8 mouse cellular contexts compared by ENCODE assay signal in the genomic region with DNA sequence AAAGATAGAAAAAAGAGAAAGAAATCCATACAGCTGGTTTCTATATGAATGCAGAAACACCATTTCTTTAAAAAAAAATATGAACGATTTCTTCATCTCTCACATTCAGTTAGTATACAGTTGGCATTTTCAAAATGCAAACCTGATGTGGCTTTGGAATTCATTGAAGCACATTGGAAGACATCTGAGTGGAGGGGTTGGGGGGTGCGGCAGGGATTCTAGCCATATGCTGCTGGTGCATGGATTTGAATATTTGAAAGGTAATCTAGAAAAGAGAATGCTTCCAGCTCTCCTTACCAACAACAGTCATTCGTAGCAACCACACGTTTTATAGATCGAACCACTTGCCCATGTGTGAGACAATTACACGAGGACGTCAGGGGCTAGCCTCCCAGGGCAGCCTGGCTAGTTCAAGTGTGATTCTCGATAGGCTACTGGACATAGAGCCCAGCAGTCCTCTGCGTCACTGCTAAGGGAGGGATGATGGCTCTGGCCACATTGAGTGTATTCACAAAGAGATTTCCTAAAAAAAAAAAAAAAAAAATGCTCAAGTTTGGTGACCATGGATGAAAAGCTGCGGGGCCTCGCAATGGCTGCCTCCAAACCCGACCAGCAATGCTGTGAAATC.
DNase-seq lines count a peak whose midpoint lies in the region; ATAC-seq and TF ChIP-seq lines count a peak whose summit lies in the region.
"Had no signal": no experiment of that assay in that cellular context is flagged by ENCODE, and none has a peak within 500 bp of the region (broad histone marks: within the 10 kb centered on the region; RNA-seq: fewer than 3 reads in every experiment).

No protein-coding gene starts in this region.

- no peak overlapping the region for H3K9ac ChIP-seq in embryonic facial prominence, embryonic 13.5 days
- peak overlapping the region; percentile 4 for H3K9ac ChIP-seq in hindbrain, embryonic 14.5 days

- H3K4me3 ChIP-seq in layer of hippocampus, adult 2 months, result peak overlapping the region; percentile 43
- 0 out of 2 replicates have a peak overlapping the region, but pooled peaks have one; percentile 3 for H3K4me3 ChIP-seq in embryonic facial prominence, embryonic 13.5 days
- H3K4me3 ChIP-seq in hindbrain, embryonic 14.5 days (replicated peaks; ENCODE audit: low read length), result no peak overlapping the region
- no peak overlapping the region for H3K4me3 ChIP-seq in myocyte

- no peaks in the 10 kb centered on the region for H3K9me3 ChIP-seq in embryonic facial prominence, embryonic 13.5 days
- H3K9me3 ChIP-seq in hindbrain, embryonic 14.5 days (ENCODE audit: control insufficient read depth, low read length), result no peaks in the 10 kb centered on the region

- H3ac ChIP-seq in myocyte (ENCODE audit: control insufficient read depth, insufficient read length), result no peak overlapping the region

- H3K4me2 ChIP-seq in embryonic facial prominence, embryonic 13.5 days, result peak overlapping the region; percentile 34
- H3K4me2 ChIP-seq in hindbrain, embryonic 14.5 days (replicated peaks), result no peak overlapping the region
- H3K4me2 ChIP-seq in myocyte (ENCODE audit: low read depth), result peak overlapping the region; percentile 50

- ATAC-seq in embryonic facial prominence, embryonic 13.5 days (ENCODE audit: insufficient number of reproducible peaks, insufficient read depth, low FRiP score, low TSS enrichment, low read depth), result no peak
- 0 out of 2 replicates have a peak, but pooled peaks have one; percentile 42 for ATAC-seq in hindbrain, embryonic 14.5 days (ENCODE audit: low FRiP score)
- ATAC-seq in monocyte, adult 5-6 weeks (replicated peaks; ENCODE audit: insufficient number of reproducible peaks, low FRiP score, low TSS enrichment, poor library complexity, severe bottlenecking), result no peak

- H3K4me1 ChIP-seq in embryonic facial prominence, embryonic 13.5 days, result peaks cover 31% of the 10 kb centered on the region
- H3K4me1 ChIP-seq in hindbrain, embryonic 14.5 days (replicated peaks; ENCODE audit: control insufficient read depth, insufficient read depth, low read length), result peaks cover 21% of the 10 kb centered on the region

- TF ChIP-seq CTCF in layer of hippocampus, adult 2 months (conservative IDR thresholded peaks at IDR 0.05), result no peak

- 51% methylated on average over 12 of the region's 12 CpGs for WGBS in embryonic facial prominence, embryonic 13.5 days
- WGBS in hindbrain, embryonic 14.5 days, result 57% methylated on average over 12 of the region's 12 CpGs

- no peaks in the 10 kb centered on the region for H3K79me2 ChIP-seq in myocyte (ENCODE audit: control insufficient read depth, insufficient read depth)

- no peaks in the 10 kb centered on the region for H3K36me3 ChIP-seq in embryonic facial prominence, embryonic 13.5 days
- no peaks in the 10 kb centered on the region for H3K36me3 ChIP-seq in hindbrain, embryonic 14.5 days (replicated peaks; ENCODE audit: control insufficient read depth, insufficient read depth)
- H3K36me3 ChIP-seq in myocyte (ENCODE audit: control insufficient read depth, insufficient read depth), result no peaks in the 10 kb centered on the region

- no peaks in the 10 kb centered on the region for H3K27me3 ChIP-seq in embryonic facial prominence, embryonic 13.5 days
- H3K27me3 ChIP-seq in hindbrain, embryonic 14.5 days (ENCODE audit: control insufficient read depth, insufficient read depth, low read length), result no peaks in the 10 kb centered on the region
- no peaks in the 10 kb centered on the region for H3K27me3 ChIP-seq in myocyte (ENCODE audit: control insufficient read depth, insufficient read depth, insufficient read length)

- TF ChIP-seq POLR2A in myocyte (IDR thresholded peaks at IDR 0.05; ENCODE audit: insufficient read length, low read depth), result no peak

- H3K27ac ChIP-seq in layer of hippocampus, adult 2 months, result peak overlapping the region; percentile 69
- H3K27ac ChIP-seq in embryonic facial prominence, embryonic 13.5 days, result peak overlapping the region; percentile 39
- H3K27ac ChIP-seq in hindbrain, embryonic 14.5 days, result peak overlapping the region; percentile 63

- no peak for DNase-seq in layer of hippocampus, adult 2 months (ENCODE audit: low spot score in 2 of 2)
- DNase-seq in layer of hippocampus, postnatal 10 days (ENCODE audit: low spot score in 2 of 2), result no peak
- no peak for DNase-seq in hindbrain, embryonic 14.5 days (ENCODE audit: low spot score)
- DNase-seq in urinary bladder, postnatal 25 days (ENCODE audit: low spot score), result no peak
- DNase-seq: adrenal gland, adult 8-10 months had no signal

TF ChIP-seq in myocyte, 11 proteins besides CTCF, POLR2A, EP300 and RAD21:
- no peak for TF ChIP-seq MYOG (IDR thresholded peaks at IDR 0.05; ENCODE audit: control insufficient read depth in 1 of 3, insufficient read depth in 1 of 3, insufficient read length in 2 of 3, low read depth in 2 of 3)
- no peak for TF ChIP-seq TCF3 (IDR thresholded peaks at IDR 0.05; ENCODE audit: insufficient read length, low read depth)
- no peak for TF ChIP-seq SRF (IDR thresholded peaks at IDR 0.05; ENCODE audit: control insufficient read depth, insufficient read length, low read depth)
- no peak for TF ChIP-seq MYOD1 (IDR thresholded peaks at IDR 0.05; ENCODE audit: control insufficient read depth in 1 of 3, insufficient read length in 2 of 3, low read depth in 2 of 3)
- TF ChIP-seq MAX (IDR thresholded peaks at IDR 0.05; ENCODE audit: low read depth), result no peak
- no peak for TF ChIP-seq E2F4 (IDR thresholded peaks at IDR 0.05; ENCODE audit: insufficient read depth)
- TF ChIP-seq POLR2AphosphoS2 (IDR thresholded peaks at IDR 0.05; ENCODE audit: insufficient read length, low read depth), result no peak
- no peak for TF ChIP-seq REST (IDR thresholded peaks at IDR 0.05; ENCODE audit: insufficient read depth, insufficient read length)
- no peak for TF ChIP-seq USF1 (IDR thresholded peaks at IDR 0.05; ENCODE audit: low read depth)
- TF ChIP-seq CEBPB (IDR thresholded peaks at IDR 0.05; ENCODE audit: insufficient read depth, poor library complexity, severe bottlenecking), result no peak
- no peak for TF ChIP-seq TCF12 (IDR thresholded peaks at IDR 0.05; ENCODE audit: insufficient read depth, poor library complexity, severe bottlenecking)

Comparison
In these comparisons a context has a peak if more than half of its experiments do, and no peak if none do; other contexts are left out.
1. H3K4me3 ChIP-seq: peak in layer of hippocampus, adult 2 months (single experiment) and embryonic facial prominence, embryonic 13.5 days (single experiment); none in hindbrain, embryonic 14.5 days (single experiment) and myocyte (single experiment).
2. Peak in every context shown above with its lines, with median percentiles within 50 percentile points of each other: H3K27ac ChIP-seq.